Mouse (Mus musculus): ENCODE results near the gene Spop. TPM values are rescaled to one million over a fixed set of nuclear protein-coding genes. Genes with fewer than 3 reads are reported as not detected.

Spop gene
- polyA plus RNA-seq, 1 experiment from 2014 or later = 96.0 TPM

- WGBS = 66% methylated on average over 2 of the region's 2 CpGs
- H3K4me1 ChIP-seq (replicated peaks; ENCODE audit: control insufficient read depth, insufficient read depth) = no peaks in the 10 kb centered on the region
- H3K9ac ChIP-seq (ENCODE audit: low read length) = no peak overlapping the region
- no peaks in the 10 kb centered on the region for H3K27me3 ChIP-seq (ENCODE audit: control insufficient read depth, insufficient read depth, low read length)
- H3K9me3 ChIP-seq (ENCODE audit: control insufficient read depth, low read length) = no peaks in the 10 kb centered on the region
- H3K27ac ChIP-seq (replicated peaks) = no peak overlapping the region
- ATAC-seq (ENCODE audit: low FRiP score, low TSS enrichment) = no peak
- DNase-seq (ENCODE audit: low spot score) = no peak
- H3K4me2 ChIP-seq (replicated peaks; ENCODE audit: low read depth) = no peak overlapping the region
- no peak for TF ChIP-seq CTCF (IDR thresholded peaks at IDR 0.05; ENCODE audit: low read depth)
- no peak for TF ChIP-seq EP300 (optimal IDR thresholded peaks at IDR 0.05)
- no peaks in the 10 kb centered on the region; the same call in 1 of the 2 replicates for H3K36me3 ChIP-seq (ENCODE audit: control insufficient read depth, insufficient read depth, low read length)
- no peak overlapping the region for H3K4me3 ChIP-seq (ENCODE audit: low read depth, low read length)
Measured at GRCm38 (mm10) chr11:95460872-95461271, 47.0 kb downstream of the Spop start.

- ATAC-seq (ENCODE audit: low FRiP score, low TSS enrichment) = no peak
- H3K9ac ChIP-seq (ENCODE audit: low read length) = no peak overlapping the region
- H3K27me3 ChIP-seq (ENCODE audit: control insufficient read depth, insufficient read depth, low read length) = no peaks in the 10 kb centered on the region
- H3K36me3 ChIP-seq (ENCODE audit: control insufficient read depth, insufficient read depth, low read length) = no peaks in the 10 kb centered on the region; the same call in 1 of the 2 replicates
- H3K4me1 ChIP-seq (replicated peaks; ENCODE audit: control insufficient read depth, insufficient read depth) = no peaks in the 10 kb centered on the region
- no peak overlapping the region for H3K4me2 ChIP-seq (replicated peaks; ENCODE audit: low read depth)
- no peaks in the 10 kb centered on the region for H3K9me3 ChIP-seq (ENCODE audit: control insufficient read depth, low read length)
- WGBS = 92% methylated on average over 3 of the region's 3 CpGs
- H3K27ac ChIP-seq (replicated peaks) = no peak overlapping the region
- no peak overlapping the region for H3K4me3 ChIP-seq (ENCODE audit: low read depth, low read length)
- TF ChIP-seq EP300 (optimal IDR thresholded peaks at IDR 0.05) = no peak
- TF ChIP-seq CTCF (IDR thresholded peaks at IDR 0.05; ENCODE audit: low read depth) = no peak
- no peak for DNase-seq (ENCODE audit: low spot score)
Measured at GRCm38 (mm10) chr11:95462168-95462567, 48.3 kb downstream of the Spop start.

GRCm38 (mm10) chr11:95467731-95468130 lies 53.9 kb downstream of the Spop start:
- Histone ChIP-seq H3K27ac (replicated peaks) (no peak overlapping the region), H3K36me3 (ENCODE audit: control insufficient read depth, insufficient read depth, low read length) (peaks cover 4% of the 10 kb centered on the region; the same call in 1 of the 2 replicates), H3K4me2 (replicated peaks; ENCODE audit: low read depth) (no peak overlapping the region), H3K9me3 (ENCODE audit: control insufficient read depth, low read length) (no peaks in the 10 kb centered on the region), H3K4me1 (replicated peaks; ENCODE audit: control insufficient read depth, insufficient read depth) (no peaks in the 10 kb centered on the region), H3K4me3 (ENCODE audit: low read depth, low read length) (no peak overlapping the region), H3K9ac (ENCODE audit: low read length) (no peak overlapping the region), H3K27me3 (ENCODE audit: control insufficient read depth, insufficient read depth, low read length) (no peaks in the 10 kb centered on the region)
- DNase-seq (ENCODE audit: low spot score) (no peak), ATAC-seq (ENCODE audit: low FRiP score, low TSS enrichment) (no peak)
- WGBS = 66% methylated on average over 1 of the region's 1 CpGs
- no peak for TF ChIP-seq CTCF (IDR thresholded peaks at IDR 0.05; ENCODE audit: low read depth)
- no peak for TF ChIP-seq EP300 (optimal IDR thresholded peaks at IDR 0.05)

GRCm38 (mm10) chr11:95472942-95473341 lies 59.1 kb downstream of the Spop start:
- 73% methylated on average over 2 of the region's 2 CpGs for WGBS

GRCm38 (mm10) chr11:95473456-95473855 lies 59.6 kb downstream of the Spop start:
- no peak for TF ChIP-seq CTCF (IDR thresholded peaks at IDR 0.05; ENCODE audit: low read depth)
- no peak for TF ChIP-seq EP300 (optimal IDR thresholded peaks at IDR 0.05)
- Histone ChIP-seq H3K4me3 (ENCODE audit: low read depth, low read length) (no peak overlapping the region), H3K27ac (replicated peaks) (no peak overlapping the region), H3K4me2 (replicated peaks; ENCODE audit: low read depth) (no peak overlapping the region), H3K9me3 (ENCODE audit: control insufficient read depth, low read length) (no peaks in the 10 kb centered on the region), H3K4me1 (replicated peaks; ENCODE audit: control insufficient read depth, insufficient read depth) (no peaks in the 10 kb centered on the region), H3K27me3 (ENCODE audit: control insufficient read depth, insufficient read depth, low read length) (no peaks in the 10 kb centered on the region), H3K9ac (ENCODE audit: low read length) (no peak overlapping the region), H3K36me3 (ENCODE audit: control insufficient read depth, insufficient read depth, low read length) (peaks cover 10% of the 10 kb centered on the region; the same call in 1 of the 2 replicates)
- WGBS = 89% methylated on average over 1 of the region's 1 CpGs
- DNase-seq (ENCODE audit: low spot score) (no peak), ATAC-seq (ENCODE audit: low FRiP score, low TSS enrichment) (no peak)

More at GRCm38 (mm10) chr11:95472942-95473341, 59.1 kb downstream of the Spop start:
- H3K27me3 ChIP-seq (ENCODE audit: control insufficient read depth, insufficient read depth, low read length) = no peaks in the 10 kb centered on the region
- H3K9me3 ChIP-seq (ENCODE audit: control insufficient read depth, low read length) = no peaks in the 10 kb centered on the region
- no peak overlapping the region for H3K4me3 ChIP-seq (ENCODE audit: low read depth, low read length)
- no peak overlapping the region for H3K4me2 ChIP-seq (replicated peaks; ENCODE audit: low read depth)
- no peak overlapping the region for H3K27ac ChIP-seq (replicated peaks)
- peaks cover 10% of the 10 kb centered on the region; the same call in 1 of the 2 replicates for H3K36me3 ChIP-seq (ENCODE audit: control insufficient read depth, insufficient read depth, low read length)
- TF ChIP-seq EP300 (optimal IDR thresholded peaks at IDR 0.05) (no peak), CTCF (IDR thresholded peaks at IDR 0.05; ENCODE audit: low read depth) (no peak)
- H3K9ac ChIP-seq (ENCODE audit: low read length) = no peak overlapping the region
- DNase-seq (ENCODE audit: low spot score) (no peak), ATAC-seq (ENCODE audit: low FRiP score, low TSS enrichment) (no peak)
- H3K4me1 ChIP-seq (replicated peaks; ENCODE audit: control insufficient read depth, insufficient read depth) = no peaks in the 10 kb centered on the region

- Histone ChIP-seq H3K27ac (replicated peaks) (no peak overlapping the region), H3K9ac (ENCODE audit: low read length) (no peak overlapping the region), H3K4me2 (replicated peaks; ENCODE audit: low read depth) (no peak overlapping the region), H3K4me1 (replicated peaks; ENCODE audit: control insufficient read depth, insufficient read depth) (no peaks in the 10 kb centered on the region), H3K36me3 (ENCODE audit: control insufficient read depth, insufficient read depth, low read length) (0 out of 2 replicates have a peak, but pooled peaks cover 6% of the 10 kb centered on the region), H3K9me3 (ENCODE audit: control insufficient read depth, low read length) (no peaks in the 10 kb centered on the region), H3K4me3 (ENCODE audit: low read depth, low read length) (no peak overlapping the region), H3K27me3 (ENCODE audit: control insufficient read depth, insufficient read depth, low read length) (no peaks in the 10 kb centered on the region)
- DNase-seq (ENCODE audit: low spot score) (no peak), ATAC-seq (ENCODE audit: low FRiP score, low TSS enrichment) (no peak)
- 78% methylated on average over 7 of the region's 7 CpGs for WGBS
- TF ChIP-seq EP300 (optimal IDR thresholded peaks at IDR 0.05) (no peak), CTCF (IDR thresholded peaks at IDR 0.05; ENCODE audit: low read depth) (no peak)
Measured at GRCm38 (mm10) chr11:95476323-95476722, 62.4 kb downstream of the Spop start.
